Mouse (Mus musculus): Measurements from ENCODE around the gene Lypd8. TPM values are rescaled to one million over a fixed set of nuclear protein-coding genes. Genes with fewer than 3 reads are reported as not detected.

The Lypd8 gene
- polyA plus RNA-seq (2012; rRNA removed) (0.09 and 0.17 TPM in 2 replicates), polyA plus RNA-seq (2014; fragmentation: Nextera tagmentation; extraction: Ambion mirVana) (not detected in 2 replicates)

- 64% methylated on average over 3 of the region's 3 CpGs for WGBS (ENCODE audit: insufficient replicate concordance)
- no peak for TF ChIP-seq CTCF (IDR thresholded peaks at IDR 0.05; ENCODE audit: low read depth)
- TF ChIP-seq EP300 (IDR thresholded peaks at IDR 0.05; ENCODE audit: low read depth) = no peak
- ATAC-seq (ENCODE audit: insufficient read depth) (no peak), DNase-seq (ENCODE audit: low read depth in 3 of 3, low spot score in 3 of 3) (no peak)
- Histone ChIP-seq H3K4me1 (replicated peaks; ENCODE audit: control insufficient read depth in 2 of 2, insufficient read depth in 2 of 2, low read length in 1 of 2) (no peaks in the 10 kb centered on the region), H3K4me2 (ENCODE audit: low read depth) (no peak within 1 kb of the TSS), H3K27ac (no peak within 1 kb of the TSS), H3K36me3 (replicated peaks; ENCODE audit: control insufficient read depth, insufficient read depth, low read depth) (no peaks in the 10 kb centered on the region), H3K9ac (replicated peaks) (no peak within 1 kb of the TSS), H3K4me3 (ENCODE audit: insufficient read depth in 1 of 2, low read depth in 2 of 2, low read length in 2 of 2) (no peak within 1 kb of the TSS), H3K9me3 (ENCODE audit: control insufficient read depth, low read length) (no peaks in the 10 kb centered on the region), H3K27me3 (ENCODE audit: control insufficient read depth, insufficient read depth, low read length) (no peaks in the 10 kb centered on the region; the same call in 1 of the 2 replicates)
These were observed at the start of gene Lypd8 for GRCm38 (mm10) chr11:58378763-58379278. Lypd8 (plus strand) TSS chr11:58379043.

DNA sequence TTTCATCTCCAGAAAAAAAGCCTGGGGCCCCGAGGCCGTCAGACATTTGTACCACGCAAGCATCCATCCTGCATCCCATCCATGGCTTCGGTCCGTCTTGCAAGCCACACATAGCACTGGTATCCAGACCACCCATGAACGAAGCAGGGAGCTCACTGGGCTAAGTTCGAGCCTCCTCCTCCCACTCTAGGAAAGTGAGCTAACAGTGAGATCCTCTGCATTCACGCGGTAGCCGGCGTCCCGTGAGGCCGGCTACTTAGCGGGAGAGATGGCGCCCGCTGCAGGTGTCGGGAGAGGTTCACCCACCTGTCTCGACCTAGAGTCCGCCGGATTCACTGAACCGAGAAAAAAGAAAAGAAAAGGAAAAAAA lies 49.0 kb upstream of the Lypd8 start:
- TF ChIP-seq EP300 (IDR thresholded peaks at IDR 0.05; ENCODE audit: low read depth) (no peak), CTCF (IDR thresholded peaks at IDR 0.05; ENCODE audit: low read depth) (no peak)
- under 1% methylated on average over 21 of the region's 21 CpGs for WGBS (ENCODE audit: insufficient replicate concordance)
- Histone ChIP-seq H3K36me3 (replicated peaks; ENCODE audit: control insufficient read depth, insufficient read depth, low read depth) (peaks cover 14% of the 10 kb centered on the region), H3K4me2 (ENCODE audit: low read depth) (peak overlapping the region; percentile 78), H3K9ac (replicated peaks) (peak overlapping the region; percentile 95), H3K4me1 (replicated peaks; ENCODE audit: control insufficient read depth in 2 of 2, insufficient read depth in 2 of 2, low read length in 1 of 2) (peaks cover 24 to 29% of the 10 kb centered on the region in 2 experiments), H3K4me3 (ENCODE audit: insufficient read depth in 1 of 2, low read depth in 2 of 2, low read length in 2 of 2) (peak overlapping the region; percentile 92 to 96), H3K27ac (peak overlapping the region; percentile 94), H3K9me3 (ENCODE audit: control insufficient read depth, low read length) (no peaks in the 10 kb centered on the region), H3K27me3 (ENCODE audit: control insufficient read depth, insufficient read depth, low read length) (no peaks in the 10 kb centered on the region)
- ATAC-seq (ENCODE audit: insufficient read depth) = peak; percentile 29
- no peak for DNase-seq (ENCODE audit: low read depth in 3 of 3, low spot score in 3 of 3)

DNA sequence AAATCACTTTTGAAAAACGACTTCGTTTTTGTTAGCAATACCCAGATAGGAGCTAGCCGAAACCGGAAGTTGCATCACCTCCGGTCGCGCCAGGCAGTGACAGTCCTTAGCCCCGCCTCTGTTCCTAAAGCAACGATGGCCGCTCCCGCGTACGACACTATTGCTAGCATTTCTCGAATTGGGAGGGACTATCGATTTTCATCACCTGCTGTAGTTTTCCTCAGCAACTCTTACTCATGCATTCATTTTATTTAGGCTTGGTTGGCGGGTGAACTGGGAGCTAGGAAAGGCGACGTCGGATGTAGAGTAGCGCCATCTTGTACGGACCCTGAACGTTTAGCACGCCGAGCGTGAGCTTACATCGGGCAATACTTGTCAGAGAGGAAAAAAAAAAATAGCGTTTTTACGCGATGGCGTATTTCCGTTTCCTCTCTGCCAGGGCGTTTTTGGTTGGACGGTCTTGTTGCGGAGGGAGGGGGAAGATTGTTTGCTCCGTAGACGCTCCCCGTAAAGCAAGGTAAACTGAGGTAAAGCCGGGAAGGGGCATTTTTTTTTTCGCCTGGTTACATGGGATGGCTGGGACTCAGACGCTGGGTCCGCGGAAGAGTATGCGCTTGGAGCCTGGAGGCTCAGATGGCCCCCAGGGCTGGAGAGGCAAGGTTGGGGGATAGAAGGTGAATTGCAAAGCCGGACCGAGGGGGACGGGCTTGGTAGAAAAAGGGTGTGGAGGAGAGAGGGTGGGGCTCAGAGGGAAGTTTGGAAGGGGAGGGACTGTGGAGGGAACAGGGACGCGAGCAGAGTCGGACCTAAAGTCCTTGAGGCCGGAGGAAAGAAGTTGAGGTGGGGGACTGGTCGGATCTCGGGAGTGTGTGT lies 48.3 kb upstream of the Lypd8 start, which contains the start of the genes Zfp672 and Sh3bp5l:
TSS of gene Zfp672 (minus strand) at position 64 of the 873 bp plus-strand sequence.
TSS of gene Sh3bp5l (plus strand) at position 449 of the 873 bp plus-strand sequence.
- Histone ChIP-seq H3K36me3 (replicated peaks; ENCODE audit: control insufficient read depth, insufficient read depth, low read depth) (peaks cover 14% of the 10 kb centered on the region), H3K4me1 (replicated peaks; ENCODE audit: control insufficient read depth in 2 of 2, insufficient read depth in 2 of 2, low read length in 1 of 2) (peaks cover 22 to 24% of the 10 kb centered on the region in 2 experiments), H3K27ac (peak within 1 kb of the TSS; percentile 94), H3K4me3 (ENCODE audit: insufficient read depth in 1 of 2, low read depth in 2 of 2, low read length in 2 of 2) (peak within 1 kb of the TSS; percentile 92 to 96), H3K9me3 (ENCODE audit: control insufficient read depth, low read length) (no peaks in the 10 kb centered on the region), H3K9ac (replicated peaks) (peak within 1 kb of the TSS; percentile 95), H3K4me2 (ENCODE audit: low read depth) (peak within 1 kb of the TSS; percentile 78), H3K27me3 (ENCODE audit: control insufficient read depth, insufficient read depth, low read length) (no peaks in the 10 kb centered on the region)
- DNase-seq (ENCODE audit: low read depth in 3 of 3, low spot score in 3 of 3) = peak; percentile 90 to 92 (median 92)
- 0 out of 2 replicates have a peak, but pooled peaks have one; percentile 13 for TF ChIP-seq EP300 (IDR thresholded peaks at IDR 0.05; ENCODE audit: low read depth)
- TF ChIP-seq CTCF (IDR thresholded peaks at IDR 0.05; ENCODE audit: low read depth) = no peak; the same call in 1 of the 2 replicates
- ATAC-seq (ENCODE audit: insufficient read depth) = peak; percentile 89
- under 1% methylated on average over 52 of the region's 52 CpGs for WGBS (ENCODE audit: insufficient replicate concordance)

GRCm38 (mm10) chr11:58331149-58331495 lies 47.7 kb upstream of the Lypd8 start:
- peak overlapping the region; percentile 94 for H3K27ac ChIP-seq
- peaks cover 18% of the 10 kb centered on the region for H3K36me3 ChIP-seq (replicated peaks; ENCODE audit: control insufficient read depth, insufficient read depth, low read depth)
- H3K9ac ChIP-seq (replicated peaks) = peak overlapping the region; percentile 95
- H3K4me3 ChIP-seq (ENCODE audit: insufficient read depth in 1 of 2, low read depth in 2 of 2, low read length in 2 of 2) = peak overlapping the region; percentile 92 to 96
- WGBS (ENCODE audit: insufficient replicate concordance) = 16% methylated on average over 10 of the region's 10 CpGs
- DNase-seq (ENCODE audit: low read depth in 3 of 3, low spot score in 3 of 3) (no peak), ATAC-seq (ENCODE audit: insufficient read depth) (no peak; the same call in 1 of the 2 replicates)
- no peaks in the 10 kb centered on the region for H3K27me3 ChIP-seq (ENCODE audit: control insufficient read depth, insufficient read depth, low read length)
- H3K4me2 ChIP-seq (ENCODE audit: low read depth) = peak overlapping the region; percentile 78
- H3K9me3 ChIP-seq (ENCODE audit: control insufficient read depth, low read length) = no peaks in the 10 kb centered on the region
- TF ChIP-seq CTCF (IDR thresholded peaks at IDR 0.05; ENCODE audit: low read depth) (no peak), EP300 (IDR thresholded peaks at IDR 0.05; ENCODE audit: low read depth) (no peak)
- peaks cover 22 to 24% of the 10 kb centered on the region in 2 experiments for H3K4me1 ChIP-seq (replicated peaks; ENCODE audit: control insufficient read depth in 2 of 2, insufficient read depth in 2 of 2, low read length in 1 of 2)

GRCm38 (mm10) chr11:58331546-58331945 lies 47.3 kb upstream of the Lypd8 start:
- DNase-seq (ENCODE audit: low read depth in 3 of 3, low spot score in 3 of 3) = no peak
- peaks cover 22 to 24% of the 10 kb centered on the region in 2 experiments for H3K4me1 ChIP-seq (replicated peaks; ENCODE audit: control insufficient read depth in 2 of 2, insufficient read depth in 2 of 2, low read length in 1 of 2)
- ATAC-seq (ENCODE audit: insufficient read depth) = no peak
- H3K27ac ChIP-seq = no peak overlapping the region
- peaks cover 19% of the 10 kb centered on the region for H3K36me3 ChIP-seq (replicated peaks; ENCODE audit: control insufficient read depth, insufficient read depth, low read depth)
- peak overlapping the region; percentile 95 for H3K9ac ChIP-seq (replicated peaks)
- peak overlapping the region; percentile 78 for H3K4me2 ChIP-seq (ENCODE audit: low read depth)
- H3K27me3 ChIP-seq (ENCODE audit: control insufficient read depth, insufficient read depth, low read length) = no peaks in the 10 kb centered on the region
- WGBS (ENCODE audit: insufficient replicate concordance) = 79% methylated on average over 6 of the region's 6 CpGs
- no peak for TF ChIP-seq CTCF (IDR thresholded peaks at IDR 0.05; ENCODE audit: low read depth)
- no peak for TF ChIP-seq EP300 (IDR thresholded peaks at IDR 0.05; ENCODE audit: low read depth)
- no peaks in the 10 kb centered on the region for H3K9me3 ChIP-seq (ENCODE audit: control insufficient read depth, low read length)
- H3K4me3 ChIP-seq (ENCODE audit: insufficient read depth in 1 of 2, low read depth in 2 of 2, low read length in 2 of 2) = peak overlapping the region; percentile 92 to 96

All from liver, embryonic 14.5 days (tissue).